Mouse (Mus musculus): ENCODE measurements around the gene Oma1. TPM values are rescaled to one million over a fixed set of nuclear protein-coding genes. Genes with fewer than 3 reads are reported as not detected.

The Oma1 gene
- polyA plus RNA-seq, 1 experiment from 2014 or later, result 18.6 TPM

GRCm38 (mm10) chr4:103303851-103304250 lies 9.8 kb upstream of the Oma1 start:
- Histone ChIP-seq H3K9me3 (ENCODE audit: control insufficient read depth, low read length) (no peaks in the 10 kb centered on the region), H3K27me3 (replicated peaks; ENCODE audit: control insufficient read depth, insufficient read depth, low read length) (no peaks in the 10 kb centered on the region), H3K27ac (ENCODE audit: low read depth) (no peak overlapping the region), H3K4me2 (ENCODE audit: low read length) (no peak overlapping the region), H3K4me1 (replicated peaks; ENCODE audit: control insufficient read depth, insufficient read depth, low read length) (no peaks in the 10 kb centered on the region), H3K9ac (ENCODE audit: low read length) (no peak overlapping the region), H3K4me3 (ENCODE audit: low read depth, low read length) (no peak overlapping the region), H3K36me3 (ENCODE audit: control insufficient read depth, insufficient read depth, low read length) (no peaks in the 10 kb centered on the region)
- WGBS, result 85% methylated on average over 1 of the region's 1 CpGs
- ATAC-seq (replicated peaks; ENCODE audit: low FRiP score, low TSS enrichment, low read depth) (no peak), DNase-seq (ENCODE audit: low spot score) (peak; percentile 25)

GRCm38 (mm10) chr4:103314526-103314910 lies 906 bp downstream of the Oma1 start:
- Histone ChIP-seq H3K36me3 (ENCODE audit: control insufficient read depth, insufficient read depth, low read length) (no peaks in the 10 kb centered on the region), H3K4me1 (replicated peaks; ENCODE audit: control insufficient read depth, insufficient read depth, low read length) (peaks cover 4% of the 10 kb centered on the region), H3K4me3 (ENCODE audit: low read depth, low read length) (peak overlapping the region; percentile 64), H3K27me3 (replicated peaks; ENCODE audit: control insufficient read depth, insufficient read depth, low read length) (no peaks in the 10 kb centered on the region), H3K9ac (ENCODE audit: low read length) (peak overlapping the region; percentile 76; the same call in 1 of the 2 replicates), H3K4me2 (ENCODE audit: low read length) (peak overlapping the region; percentile 58), H3K9me3 (ENCODE audit: control insufficient read depth, low read length) (no peaks in the 10 kb centered on the region), H3K27ac (ENCODE audit: low read depth) (peak overlapping the region; percentile 96; the same call in 1 of the 2 replicates)
- DNase-seq (ENCODE audit: low spot score) (no peak), ATAC-seq (replicated peaks; ENCODE audit: low FRiP score, low TSS enrichment, low read depth) (no peak)
- 50% methylated on average over 3 of the region's 3 CpGs for WGBS

- Histone ChIP-seq H3K27me3 (replicated peaks; ENCODE audit: control insufficient read depth, insufficient read depth, low read length) (no peaks in the 10 kb centered on the region), H3K36me3 (ENCODE audit: control insufficient read depth, insufficient read depth, low read length) (no peaks in the 10 kb centered on the region), H3K4me3 (ENCODE audit: low read depth, low read length) (no peak overlapping the region), H3K9ac (ENCODE audit: low read length) (no peak overlapping the region), H3K9me3 (ENCODE audit: control insufficient read depth, low read length) (no peaks in the 10 kb centered on the region), H3K27ac (ENCODE audit: low read depth) (no peak overlapping the region), H3K4me1 (replicated peaks; ENCODE audit: control insufficient read depth, insufficient read depth, low read length) (peaks cover 4% of the 10 kb centered on the region), H3K4me2 (ENCODE audit: low read length) (no peak overlapping the region)
- no peak for DNase-seq (ENCODE audit: low spot score)
- no peak for ATAC-seq (replicated peaks; ENCODE audit: low FRiP score, low TSS enrichment, low read depth)
- WGBS, result 93% methylated on average over 4 of the region's 4 CpGs
These were observed 2.2 kb downstream of the Oma1 start for GRCm38 (mm10) chr4:103315861-103316260.

GRCm38 (mm10) chr4:103321461-103321860 lies 7.8 kb downstream of the Oma1 start:
- ATAC-seq (replicated peaks; ENCODE audit: low FRiP score, low TSS enrichment, low read depth) (no peak), DNase-seq (ENCODE audit: low spot score) (no peak)
- Histone ChIP-seq H3K4me1 (replicated peaks; ENCODE audit: control insufficient read depth, insufficient read depth, low read length) (peaks cover 5% of the 10 kb centered on the region; the same call in 1 of the 2 replicates), H3K27ac (ENCODE audit: low read depth) (no peak overlapping the region), H3K4me3 (ENCODE audit: low read depth, low read length) (no peak overlapping the region), H3K36me3 (ENCODE audit: control insufficient read depth, insufficient read depth, low read length) (peaks cover 8% of the 10 kb centered on the region; the same call in 1 of the 2 replicates), H3K9ac (ENCODE audit: low read length) (no peak overlapping the region), H3K27me3 (replicated peaks; ENCODE audit: control insufficient read depth, insufficient read depth, low read length) (no peaks in the 10 kb centered on the region), H3K9me3 (ENCODE audit: control insufficient read depth, low read length) (no peaks in the 10 kb centered on the region), H3K4me2 (ENCODE audit: low read length) (no peak overlapping the region)
- 74% methylated on average over 6 of the region's 6 CpGs for WGBS

- 34% methylated on average over 17 of the region's 17 CpGs for WGBS
- Histone ChIP-seq H3K36me3 (ENCODE audit: control insufficient read depth, insufficient read depth, low read length) (peaks cover 8% of the 10 kb centered on the region; the same call in 1 of the 2 replicates), H3K9ac (ENCODE audit: low read length) (no peak overlapping the region), H3K27me3 (replicated peaks; ENCODE audit: control insufficient read depth, insufficient read depth, low read length) (no peaks in the 10 kb centered on the region), H3K4me3 (ENCODE audit: low read depth, low read length) (no peak overlapping the region), H3K4me2 (ENCODE audit: low read length) (peak overlapping the region; percentile 13; the same call in 1 of the 2 replicates), H3K9me3 (ENCODE audit: control insufficient read depth, low read length) (no peaks in the 10 kb centered on the region), H3K27ac (ENCODE audit: low read depth) (no peak overlapping the region), H3K4me1 (replicated peaks; ENCODE audit: control insufficient read depth, insufficient read depth, low read length) (peaks cover 5% of the 10 kb centered on the region; the same call in 1 of the 2 replicates)
- ATAC-seq (replicated peaks; ENCODE audit: low FRiP score, low TSS enrichment, low read depth), result no peak
- DNase-seq (ENCODE audit: low spot score), result no peak
These were observed 11.3 kb downstream of the Oma1 start for GRCm38 (mm10) chr4:103324688-103325451.

GRCm38 (mm10) chr4:103326994-103327393 lies 13.4 kb downstream of the Oma1 start:
- Histone ChIP-seq H3K27ac (ENCODE audit: low read depth) (no peak overlapping the region), H3K9me3 (ENCODE audit: control insufficient read depth, low read length) (no peaks in the 10 kb centered on the region), H3K27me3 (replicated peaks; ENCODE audit: control insufficient read depth, insufficient read depth, low read length) (no peaks in the 10 kb centered on the region), H3K9ac (ENCODE audit: low read length) (no peak overlapping the region), H3K36me3 (ENCODE audit: control insufficient read depth, insufficient read depth, low read length) (peaks cover 9% of the 10 kb centered on the region), H3K4me1 (replicated peaks; ENCODE audit: control insufficient read depth, insufficient read depth, low read length) (peaks cover 5% of the 10 kb centered on the region; the same call in 1 of the 2 replicates), H3K4me3 (ENCODE audit: low read depth, low read length) (no peak overlapping the region), H3K4me2 (ENCODE audit: low read length) (no peak overlapping the region)
- DNase-seq (ENCODE audit: low spot score) (no peak), ATAC-seq (replicated peaks; ENCODE audit: low FRiP score, low TSS enrichment, low read depth) (no peak)
- 74% methylated on average over 3 of the region's 3 CpGs for WGBS

GRCm38 (mm10) chr4:103329348-103329747 lies 15.7 kb downstream of the Oma1 start:
- ATAC-seq (replicated peaks; ENCODE audit: low FRiP score, low TSS enrichment, low read depth) (no peak), DNase-seq (ENCODE audit: low spot score) (no peak)
- Histone ChIP-seq H3K27ac (ENCODE audit: low read depth) (no peak overlapping the region), H3K9me3 (ENCODE audit: control insufficient read depth, low read length) (no peaks in the 10 kb centered on the region), H3K4me1 (replicated peaks; ENCODE audit: control insufficient read depth, insufficient read depth, low read length) (peaks cover 5% of the 10 kb centered on the region; the same call in 1 of the 2 replicates), H3K36me3 (ENCODE audit: control insufficient read depth, insufficient read depth, low read length) (peaks cover 12% of the 10 kb centered on the region), H3K4me2 (ENCODE audit: low read length) (no peak overlapping the region), H3K27me3 (replicated peaks; ENCODE audit: control insufficient read depth, insufficient read depth, low read length) (no peaks in the 10 kb centered on the region), H3K4me3 (ENCODE audit: low read depth, low read length) (no peak overlapping the region), H3K9ac (ENCODE audit: low read length) (no peak overlapping the region)
- 69% methylated on average over 6 of the region's 6 CpGs for WGBS

GRCm38 (mm10) chr4:103335134-103335533 lies 21.5 kb downstream of the Oma1 start:
- Histone ChIP-seq H3K27ac (ENCODE audit: low read depth) (no peak overlapping the region), H3K4me2 (ENCODE audit: low read length) (no peak overlapping the region), H3K9ac (ENCODE audit: low read length) (no peak overlapping the region), H3K4me3 (ENCODE audit: low read depth, low read length) (no peak overlapping the region), H3K36me3 (ENCODE audit: control insufficient read depth, insufficient read depth, low read length) (peaks cover 12% of the 10 kb centered on the region), H3K27me3 (replicated peaks; ENCODE audit: control insufficient read depth, insufficient read depth, low read length) (no peaks in the 10 kb centered on the region), H3K9me3 (ENCODE audit: control insufficient read depth, low read length) (no peaks in the 10 kb centered on the region), H3K4me1 (replicated peaks; ENCODE audit: control insufficient read depth, insufficient read depth, low read length) (no peaks in the 10 kb centered on the region)
- 76% methylated on average over 5 of the region's 5 CpGs for WGBS
- no peak for DNase-seq (ENCODE audit: low spot score)
- ATAC-seq (replicated peaks; ENCODE audit: low FRiP score, low TSS enrichment, low read depth), result no peak

GRCm38 (mm10) chr4:103340726-103341125 lies 27.1 kb downstream of the Oma1 start:
- no peaks in the 10 kb centered on the region for H3K4me1 ChIP-seq (replicated peaks; ENCODE audit: control insufficient read depth, insufficient read depth, low read length)
- ATAC-seq (replicated peaks; ENCODE audit: low FRiP score, low TSS enrichment, low read depth), result no peak
- no peak overlapping the region for H3K4me3 ChIP-seq (ENCODE audit: low read depth, low read length)
- H3K9me3 ChIP-seq (ENCODE audit: control insufficient read depth, low read length), result no peaks in the 10 kb centered on the region
- 50% methylated on average over 1 of the region's 1 CpGs for WGBS
- H3K4me2 ChIP-seq (ENCODE audit: low read length), result no peak overlapping the region
- no peaks in the 10 kb centered on the region for H3K27me3 ChIP-seq (replicated peaks; ENCODE audit: control insufficient read depth, insufficient read depth, low read length)
- no peaks in the 10 kb centered on the region for H3K36me3 ChIP-seq (ENCODE audit: control insufficient read depth, insufficient read depth, low read length)
- DNase-seq (ENCODE audit: low spot score), result no peak
- no peak overlapping the region for H3K27ac ChIP-seq (ENCODE audit: low read depth)
- H3K9ac ChIP-seq (ENCODE audit: low read length), result no peak overlapping the region
